Comparison of ENCODE assay signal across 20 mouse cellular contexts in genomic region chr15:101196079-101196795, GRCm38 (mm10). TPM values are rescaled to one million over a fixed set of nuclear protein-coding genes. Genes with fewer than 3 reads are reported as not detected.
DNase-seq lines count a peak whose midpoint lies in the region; ATAC-seq lines count a peak whose summit lies in the region.
"Had no signal": no experiment of that assay in that cellular context is flagged by ENCODE, and none has a peak within 500 bp of the region (broad histone marks: within the 10 kb centered on the region; RNA-seq: fewer than 3 reads in every experiment).

No protein-coding gene starts in this region.

- no peak overlapping the region for H3K4me3 ChIP-seq in kidney, embryonic 16.5 days (ENCODE audit: low read length)
- H3K4me3 ChIP-seq in midbrain, embryonic 14.5 days (replicated peaks; ENCODE audit: low read depth, low read length), result no peak overlapping the region
- no peak overlapping the region for H3K4me3 ChIP-seq in midbrain, embryonic 10.5 days
- H3K4me3 ChIP-seq: embryonic facial prominence, embryonic 12.5 days; intestine, embryonic 15.5 days had no signal

- ATAC-seq in kidney, embryonic 16.5 days (ENCODE audit: low FRiP score, low TSS enrichment), result no peak
- no peak for ATAC-seq in midbrain, embryonic 14.5 days (ENCODE audit: low FRiP score, low TSS enrichment)
- ATAC-seq in monocyte, adult 5-6 weeks (replicated peaks; ENCODE audit: insufficient number of reproducible peaks, low FRiP score, low TSS enrichment, poor library complexity, severe bottlenecking), result peak; percentile 12; the same call in 1 of the 2 replicates

- WGBS in kidney, embryonic 16.5 days, result 88% methylated on average over 8 of the region's 8 CpGs
- WGBS in midbrain, embryonic 14.5 days, result 94% methylated on average over 8 of the region's 8 CpGs
- WGBS in midbrain, embryonic 10.5 days, result 88% methylated on average over 8 of the region's 8 CpGs

- H3K9me3 ChIP-seq in kidney, embryonic 16.5 days (ENCODE audit: low read length), result no peaks in the 10 kb centered on the region
- no peaks in the 10 kb centered on the region for H3K9me3 ChIP-seq in midbrain, embryonic 14.5 days (ENCODE audit: control insufficient read depth, low read length)
- no peaks in the 10 kb centered on the region; the same call in 1 of the 2 replicates for H3K9me3 ChIP-seq in midbrain, embryonic 10.5 days (replicated peaks)
- H3K9me3 ChIP-seq: embryonic facial prominence, embryonic 12.5 days; intestine, embryonic 15.5 days had no signal

- peak overlapping the region; percentile 83 for H3K27ac ChIP-seq in kidney, embryonic 16.5 days (ENCODE audit: low read length)
- H3K27ac ChIP-seq in midbrain, embryonic 14.5 days (replicated peaks; ENCODE audit: low read depth, low read length), result no peak overlapping the region
- H3K27ac ChIP-seq in midbrain, embryonic 10.5 days (replicated peaks), result no peak overlapping the region
- H3K27ac ChIP-seq: embryonic facial prominence, embryonic 12.5 days; intestine, embryonic 15.5 days; liver, embryonic 14.5 days; macrophage had no signal

- peaks cover 47% of the 10 kb centered on the region for H3K36me3 ChIP-seq in kidney, embryonic 16.5 days (ENCODE audit: insufficient read depth, low read length)
- H3K36me3 ChIP-seq in midbrain, embryonic 14.5 days (ENCODE audit: control insufficient read depth, insufficient read depth, low read length), result peaks cover 70% of the 10 kb centered on the region
- peaks cover 75% of the 10 kb centered on the region for H3K36me3 ChIP-seq in midbrain, embryonic 10.5 days

- no peaks in the 10 kb centered on the region for H3K27me3 ChIP-seq in kidney, embryonic 16.5 days (ENCODE audit: insufficient read depth, low read length)
- H3K27me3 ChIP-seq in midbrain, embryonic 14.5 days (ENCODE audit: control insufficient read depth, insufficient read depth, low read length), result no peaks in the 10 kb centered on the region
- no peaks in the 10 kb centered on the region for H3K27me3 ChIP-seq in midbrain, embryonic 10.5 days (ENCODE audit: low read depth, poor library complexity, severe bottlenecking)
- H3K27me3 ChIP-seq: embryonic facial prominence, embryonic 12.5 days; intestine, embryonic 15.5 days had no signal

- no peak overlapping the region for H3K4me2 ChIP-seq in kidney, embryonic 16.5 days (replicated peaks; ENCODE audit: low read depth, low read length)
- H3K4me2 ChIP-seq in midbrain, embryonic 14.5 days (ENCODE audit: low read length), result no peak overlapping the region
- H3K4me2 ChIP-seq: embryonic facial prominence, embryonic 12.5 days; intestine, embryonic 15.5 days had no signal

- peaks cover 67% of the 10 kb centered on the region for H3K4me1 ChIP-seq in kidney, embryonic 16.5 days (ENCODE audit: insufficient read depth, low read length)
- peaks cover 9% of the 10 kb centered on the region; the same call in 1 of the 2 replicates for H3K4me1 ChIP-seq in midbrain, embryonic 14.5 days (ENCODE audit: control insufficient read depth, insufficient read depth, low read length)
- H3K4me1 ChIP-seq in midbrain, embryonic 10.5 days, result peaks cover 19% of the 10 kb centered on the region

- peak; percentile 39 for DNase-seq in embryo, embryonic 10 days (ENCODE audit: low spot score)
- DNase-seq in embryo, embryonic 9.5 days (ENCODE audit: extremely low spot score), result no peak
- no peak for DNase-seq in kidney, postnatal 36 days
- peak; percentile 14 for DNase-seq in midbrain, embryonic 14.5 days
- no peak for DNase-seq in midbrain, embryonic 10.5 days (ENCODE audit: low spot score)
- no peak for DNase-seq in thymus, postnatal 4 days
- DNase-seq: adrenal gland, adult 8-10 months; cerebellum, adult 11-12 months; cerebellum, postnatal 25 days; heart, adult 18-20 months; heart, postnatal 4 days; layer of hippocampus, postnatal 36 days; left cerebral cortex, postnatal 4 days; retina, postnatal 1 day had no signal

- no peak overlapping the region for H3K9ac ChIP-seq in kidney, embryonic 16.5 days (replicated peaks; ENCODE audit: low read length)
- H3K9ac ChIP-seq in midbrain, embryonic 14.5 days (replicated peaks; ENCODE audit: low read length), result no peak overlapping the region
- H3K9ac ChIP-seq: embryonic facial prominence, embryonic 12.5 days; intestine, embryonic 15.5 days; liver, embryonic 14.5 days had no signal

RNA-seq across cellular contexts. Expression of gene Acvr1b, which starts 22.4 kb away (rescaled TPM):
- 7.4 and 8.8 TPM in 2 replicates for polyA plus RNA-seq in kidney, embryonic 16.5 days (2015; fragmentation: Nextera tagmentation; extraction: Ambion mirVana)
- polyA plus RNA-seq in midbrain, embryonic 14.5 days (2014; fragmentation: Nextera tagmentation; extraction: Ambion mirVana), result 30.4 and 39.0 TPM in 2 replicates
- 5.4 and 7.0 TPM in 2 replicates for polyA plus RNA-seq in midbrain, embryonic 10.5 days (2016; fragmentation: Nextera tagmentation; extraction: Ambion mirVana)
- total RNA-seq in monocyte, adult 5-6 weeks (2017), result 14.2 to 16.4 TPM (median 14.2 TPM) in 3 replicates

RNA-seq across cellular contexts. Expression of gene Grasp, which starts 27.8 kb away (rescaled TPM):
- 3.2 and 3.4 TPM in 2 replicates for polyA plus RNA-seq in kidney, embryonic 16.5 days (2015; fragmentation: Nextera tagmentation; extraction: Ambion mirVana)
- polyA plus RNA-seq in midbrain, embryonic 14.5 days (2014; fragmentation: Nextera tagmentation; extraction: Ambion mirVana), result 0.93 and 0.97 TPM in 2 replicates
- 3.2 and 4.2 TPM in 2 replicates for polyA plus RNA-seq in midbrain, embryonic 10.5 days (2016; fragmentation: Nextera tagmentation; extraction: Ambion mirVana)
- total RNA-seq in monocyte, adult 5-6 weeks (2017), result 4.9 to 10.8 TPM (median 9.0 TPM) in 3 replicates

RNA-seq across cellular contexts. Expression of gene Nr4a1, which starts 57.8 kb away (rescaled TPM):
- polyA plus RNA-seq in kidney, embryonic 16.5 days (2015; fragmentation: Nextera tagmentation; extraction: Ambion mirVana), result 10.8 and 11.9 TPM in 2 replicates
- polyA plus RNA-seq in midbrain, embryonic 14.5 days (2014; fragmentation: Nextera tagmentation; extraction: Ambion mirVana), result 2.9 and 3.5 TPM in 2 replicates
- 2.8 and 2.9 TPM in 2 replicates for polyA plus RNA-seq in midbrain, embryonic 10.5 days (2016; fragmentation: Nextera tagmentation; extraction: Ambion mirVana)
- 717 to 1,434 TPM (median 717 TPM) in 3 replicates for total RNA-seq in monocyte, adult 5-6 weeks (2017)

Comparison
In these comparisons a context has a peak if more than half of its experiments do, and no peak if none do; other contexts are left out.
1. DNase-seq: peak in embryo, embryonic 10 days (single experiment) and midbrain, embryonic 14.5 days (single experiment); none in embryo, embryonic 9.5 days (single experiment), kidney, postnatal 36 days (0 of 2), midbrain, embryonic 10.5 days (single experiment) and thymus, postnatal 4 days (single experiment).